Mouse (Mus musculus) intestine, embryonic 14.5 days (tissue): ENCODE data around the gene Chmp5. TPM values are rescaled to one million over a fixed set of nuclear protein-coding genes. Genes with fewer than 3 reads are reported as not detected.

ENCODE experiments used
- ATAC-seq: fragments of 200-750 bp; cut with Nextera tagmentation; replicated peaks from 2 replicates; pipeline ENCODE4 v1.8.0; 2017; ENCODE audit warnings: low read depth, moderate number of reproducible peaks, moderate TSS enrichment, moderate library complexity; ENCODE audit not compliant: low FRiP score, low TSS enrichment
- DNase-seq: peaks from one replicate; pipeline ENCODE4 v3.0.0-alpha.2; 2018; ENCODE audit warnings: low spot score
- H3K27ac ChIP-seq: fragments of 300-500 bp; sonication (generic); 2 replicates; pipeline ENCODE4 v1.5.1; 2014; ENCODE audit warnings: low read depth, mild to moderate bottlenecking, control low read depth
- H3K27me3 ChIP-seq: fragments of 300-500 bp; sonication (generic); replicated peaks from 2 replicates; pipeline ENCODE4 v1.6.1; 2014; ENCODE audit warnings: low read length, control low read depth; ENCODE audit not compliant: control insufficient read depth, insufficient read depth
- H3K36me3 ChIP-seq: fragments of 300-500 bp; sonication (generic); 2 replicates; pipeline ENCODE4 v1.6.1; 2014; ENCODE audit warnings: low read length, control low read depth; ENCODE audit not compliant: control insufficient read depth, insufficient read depth
- H3K4me1 ChIP-seq: fragments of 300-500 bp; sonication (generic); replicated peaks from 2 replicates; pipeline ENCODE4 v1.6.1; 2014; ENCODE audit warnings: low read length, control low read depth, mixed read lengths; ENCODE audit not compliant: control insufficient read depth, insufficient read depth
- H3K4me2 ChIP-seq: fragments of 300-500 bp; sonication (generic); 2 replicates; pipeline ENCODE4 v1.6.1; 2014; ENCODE audit warnings: low read length
- H3K4me3 ChIP-seq: fragments of 300-500 bp; sonication (generic); 2 replicates; pipeline ENCODE4 v1.5.1; 2014; ENCODE audit warnings: low read depth, low read length, control low read depth, mixed read lengths
- H3K9ac ChIP-seq: fragments of 300-500 bp; sonication (generic); 2 replicates; pipeline ENCODE4 v1.6.1; 2014; ENCODE audit warnings: mild to moderate bottlenecking, low read length
- H3K9me3 ChIP-seq: fragments of 300-500 bp; sonication (generic); 2 replicates; pipeline ENCODE4 v1.6.1; 2016; ENCODE audit warnings: low read length, control low read depth; ENCODE audit not compliant: control insufficient read depth
- WGBS: fragments of 180-500 bp; shearing (Covaris S2); extraction: QIAGEN DNeasy Blood & Tissue Kit; methylation state at CpG from one replicate; pipeline ENCODE4 v1.1.7; 2014; 5-methylcytosine and 5-hydroxymethylcytosine counted together
- microRNA-seq: library from miRNA; unstranded; fragments of <30 nt; microRNA quantifications from one replicate; pipeline ENCODE4, GENCODE M21; 2016
- polyA plus RNA-seq: library from polyadenylated mRNA; unstranded; fragments of >200 nt; fragmentation: Nextera tagmentation; extraction: Ambion mirVana; gene quantifications from 2 replicates; pipeline ENCODE4 v1.2.1, GENCODE M21; 2014

Chmp5 gene
- polyA plus RNA-seq, 1 experiment from 2014 or later, result 82.1 TPM

DNA sequence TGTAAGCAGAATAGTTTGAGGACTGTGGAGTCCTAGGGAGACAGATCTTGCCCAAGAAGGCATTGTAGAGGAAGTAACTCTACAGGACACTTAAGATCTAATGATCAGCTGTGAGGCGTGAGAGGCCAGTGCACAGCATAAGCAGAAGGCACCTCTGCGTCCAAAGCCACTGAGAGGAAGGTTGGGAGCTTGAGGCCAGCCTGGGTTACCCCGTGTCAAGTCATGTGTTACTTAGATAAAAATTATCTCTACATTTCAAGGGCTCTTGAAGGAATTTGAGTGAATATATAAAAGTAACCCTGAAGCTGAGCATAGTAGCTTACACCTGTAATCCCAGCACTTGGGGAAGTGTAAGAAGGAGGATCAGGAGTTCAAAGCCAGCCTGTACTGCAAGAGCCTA is 65.1 kb downstream of the Chmp5 start:
- no peak overlapping the region for H3K4me2 ChIP-seq
- no peaks in the 10 kb centered on the region for H3K9me3 ChIP-seq
- no peaks in the 10 kb centered on the region for H3K4me1 ChIP-seq
- DNase-seq, result no peak
- 91% methylated on average over 3 of the region's 3 CpGs for WGBS
- no peak overlapping the region for H3K4me3 ChIP-seq
- H3K27me3 ChIP-seq, result no peaks in the 10 kb centered on the region
- ATAC-seq, result no peak
- H3K36me3 ChIP-seq, result peaks cover 74% of the 10 kb centered on the region
- no peak overlapping the region for H3K27ac ChIP-seq
- H3K9ac ChIP-seq, result no peak overlapping the region

Small RNAs within 50 kb of the gene (microRNA-seq; reads per million reads assigned to microRNA genes)
- gene Mir3094, result 3.8 reads per million, percentile 30 among the genes with 10 or more reads in this experiment

Other genes starting within 250 kb of the Chmp5 start
- gene Aptx, start 245.2 kb upstream of the Chmp5 start, polyA plus RNA-seq, result 24.3 and 27.3 TPM in 2 replicates
- 338 and 347 TPM in 2 replicates for gene Dnaja1, start 226.3 kb upstream of the Chmp5 start, polyA plus RNA-seq
- gene Smu1, start 190.5 kb upstream of the Chmp5 start, polyA plus RNA-seq, result 155 and 169 TPM in 2 replicates
- 36.7 and 37.9 TPM in 2 replicates for gene B4galt1, start 94.4 kb upstream of the Chmp5 start, polyA plus RNA-seq
- 33.9 and 76.7 TPM in 2 replicates for gene Spink4, start 28.4 kb upstream of the Chmp5 start, polyA plus RNA-seq
- gene Bag1, start 113 bp upstream of the Chmp5 start, polyA plus RNA-seq, result 195 and 197 TPM in 2 replicates
- 94.7 and 102 TPM in 2 replicates for gene Nfx1, start 22.5 kb downstream of the Chmp5 start, polyA plus RNA-seq
- 0.16 TPM in 2 replicates for gene Aqp7, start 99.7 kb downstream of the Chmp5 start, polyA plus RNA-seq
- gene Aqp3, start 149.8 kb downstream of the Chmp5 start, polyA plus RNA-seq, result 0.96 TPM in 1 of 2 replicates, not detected in the other
- 26.3 and 26.4 TPM in 2 replicates for gene Nol6, start 176.0 kb downstream of the Chmp5 start, polyA plus RNA-seq
- gene Ube2r2, start 187.3 kb downstream of the Chmp5 start, polyA plus RNA-seq, result 82.5 and 84.6 TPM in 2 replicates